ENCODE assay signal across 15 mouse cellular contexts in the genomic region with DNA sequence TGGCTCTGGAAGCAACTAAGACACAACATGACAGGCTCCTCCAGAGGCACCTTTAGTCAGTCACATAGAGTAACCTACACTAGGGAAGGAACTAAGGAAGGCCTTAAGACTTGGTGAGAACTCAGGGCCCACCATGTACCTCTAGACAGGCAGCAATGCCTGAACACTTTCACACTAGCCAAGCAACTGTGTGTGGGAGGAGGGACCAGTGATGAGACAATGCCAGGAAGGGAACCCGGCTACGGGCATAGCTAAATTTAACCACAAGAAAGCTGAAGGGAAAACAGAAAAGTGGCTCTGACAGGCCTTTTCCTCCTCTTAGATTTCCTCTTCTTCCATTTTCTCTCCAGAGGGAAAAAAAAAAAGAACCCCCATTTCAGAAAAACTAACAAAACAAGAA. TPM values are rescaled to one million over a fixed set of nuclear protein-coding genes. Genes with fewer than 3 reads are reported as not detected.
A peak's percentile ranks its signal among the peaks of the same experiment; 100 is the strongest.
DNase-seq lines count a peak whose midpoint lies in the region; ATAC-seq lines count a peak whose summit lies in the region.
"Had no signal": no experiment of that assay in that cellular context is flagged by ENCODE, and none has a peak within 500 bp of the region (broad histone marks: within the 10 kb centered on the region; RNA-seq: fewer than 3 reads in every experiment).

No protein-coding gene starts in this region.

- DNase-seq in kidney, adult 11 months, result no peak
- peak; percentile 10 for DNase-seq in midbrain, embryonic 11.5 days (ENCODE audit: low spot score, missing footprints)
- peak; percentile 5 for DNase-seq in lung, postnatal 14 days
- DNase-seq: right cerebral cortex, postnatal 4 days had no signal

- ATAC-seq in kidney, embryonic 16.5 days (ENCODE audit: low FRiP score, low TSS enrichment), result 0 out of 2 replicates have a peak, but pooled peaks have one; percentile 49
- no peak for ATAC-seq in midbrain, embryonic 11.5 days (ENCODE audit: low FRiP score)
- no peak for ATAC-seq in midbrain, embryonic 13.5 days
- ATAC-seq in heart, embryonic 14.5 days (ENCODE audit: insufficient number of reproducible peaks, insufficient read depth, low FRiP score, low read depth), result no peak
- no peak for ATAC-seq in megakaryocyte, adult 5-6 weeks (ENCODE audit: poor library complexity, severe bottlenecking)
- no peak for ATAC-seq in monocyte, adult 5-6 weeks (replicated peaks; ENCODE audit: insufficient number of reproducible peaks, low FRiP score, low TSS enrichment, poor library complexity, severe bottlenecking)

- WGBS in kidney, embryonic 16.5 days, result 59% methylated on average over 2 of the region's 2 CpGs
- WGBS in midbrain, embryonic 11.5 days, result 86% methylated on average over 2 of the region's 2 CpGs
- WGBS in midbrain, embryonic 13.5 days, result 86% methylated on average over 2 of the region's 2 CpGs
- 5% methylated on average over 2 of the region's 2 CpGs for whole genome bisulfite sequencing in heart, embryonic 14.5 days

- H3K4me2 ChIP-seq in kidney, embryonic 16.5 days (replicated peaks; ENCODE audit: low read depth, low read length), result no peak overlapping the region
- H3K4me2 ChIP-seq in midbrain, embryonic 11.5 days, result no peak overlapping the region
- H3K4me2 ChIP-seq in midbrain, embryonic 13.5 days (replicated peaks), result no peak overlapping the region
- H3K4me2 ChIP-seq in heart, embryonic 14.5 days (ENCODE audit: low read length), result no peak overlapping the region
- H3K4me2 ChIP-seq: embryonic facial prominence, embryonic 12.5 days; forebrain, embryonic 12.5 days; limb, embryonic 15.5 days had no signal

- H3K27me3 ChIP-seq in kidney, embryonic 16.5 days (ENCODE audit: insufficient read depth, low read length), result no peaks in the 10 kb centered on the region
- H3K27me3 ChIP-seq in midbrain, embryonic 11.5 days (ENCODE audit: control insufficient read depth, insufficient read depth, low read length), result no peaks in the 10 kb centered on the region
- H3K27me3 ChIP-seq in midbrain, embryonic 13.5 days, result no peaks in the 10 kb centered on the region
- no peaks in the 10 kb centered on the region for H3K27me3 ChIP-seq in heart, embryonic 14.5 days (ENCODE audit: control insufficient read depth, insufficient read depth, low read length)
- H3K27me3 ChIP-seq: embryonic facial prominence, embryonic 12.5 days; forebrain, embryonic 12.5 days; limb, embryonic 15.5 days had no signal

- H3K4me1 ChIP-seq in kidney, embryonic 16.5 days (ENCODE audit: insufficient read depth, low read length), result peaks cover 3% of the 10 kb centered on the region
- H3K4me1 ChIP-seq in midbrain, embryonic 11.5 days (ENCODE audit: control insufficient read depth, insufficient read depth, low read length), result no peaks in the 10 kb centered on the region
- peaks cover 7% of the 10 kb centered on the region for H3K4me1 ChIP-seq in midbrain, embryonic 13.5 days (replicated peaks)
- peaks cover 9 to 10% of the 10 kb centered on the region in 2 experiments; a peak in 3 of 4 replicates for H3K4me1 ChIP-seq in heart, embryonic 14.5 days (ENCODE audit: control insufficient read depth in 2 of 2, insufficient read depth in 2 of 2, low read length in 2 of 2)

- H3K4me3 ChIP-seq in kidney, embryonic 16.5 days (ENCODE audit: low read length), result no peak overlapping the region
- no peak overlapping the region for H3K4me3 ChIP-seq in midbrain, embryonic 11.5 days (ENCODE audit: low read depth, low read length)
- H3K4me3 ChIP-seq in midbrain, embryonic 13.5 days (replicated peaks), result no peak overlapping the region
- no peak overlapping the region for H3K4me3 ChIP-seq in heart, embryonic 14.5 days (ENCODE audit: control insufficient read depth in 1 of 2, insufficient read depth in 1 of 2, low read depth in 1 of 2, low read length in 2 of 2)
- H3K4me3 ChIP-seq: embryonic facial prominence, embryonic 12.5 days; forebrain, embryonic 12.5 days; hindbrain, embryonic 10.5 days; limb, embryonic 15.5 days; myocyte had no signal

- no peaks in the 10 kb centered on the region for H3K36me3 ChIP-seq in kidney, embryonic 16.5 days (ENCODE audit: insufficient read depth, low read length)
- H3K36me3 ChIP-seq in midbrain, embryonic 11.5 days (ENCODE audit: control insufficient read depth, insufficient read depth, low read length), result no peaks in the 10 kb centered on the region
- no peaks in the 10 kb centered on the region for H3K36me3 ChIP-seq in midbrain, embryonic 13.5 days
- H3K36me3 ChIP-seq in heart, embryonic 14.5 days (ENCODE audit: control insufficient read depth, insufficient read depth, low read length), result no peaks in the 10 kb centered on the region
- H3K36me3 ChIP-seq: embryonic facial prominence, embryonic 12.5 days; forebrain, embryonic 12.5 days; hindbrain, embryonic 10.5 days; limb, embryonic 15.5 days had no signal

- peak overlapping the region; percentile 17; the same call in 1 of the 2 replicates for H3K27ac ChIP-seq in kidney, embryonic 16.5 days (ENCODE audit: low read length)
- H3K27ac ChIP-seq in midbrain, embryonic 11.5 days (ENCODE audit: low read depth, low read length), result no peak overlapping the region
- no peak overlapping the region for H3K27ac ChIP-seq in midbrain, embryonic 13.5 days
- peak overlapping the region; percentile 42 to 70; a peak in 3 of 4 replicates for H3K27ac ChIP-seq in heart, embryonic 14.5 days (replicated peaks in 1 of 2; ENCODE audit: control insufficient read depth in 1 of 2, insufficient read depth in 1 of 2, low read depth in 2 of 2, low read length in 2 of 2)
- H3K27ac ChIP-seq: embryonic facial prominence, embryonic 12.5 days; forebrain, embryonic 12.5 days; hindbrain, embryonic 10.5 days; limb, embryonic 15.5 days had no signal

- H3K9ac ChIP-seq in kidney, embryonic 16.5 days (replicated peaks; ENCODE audit: low read length), result no peak overlapping the region
- H3K9ac ChIP-seq in midbrain, embryonic 11.5 days (ENCODE audit: low read length), result no peak overlapping the region
- H3K9ac ChIP-seq in midbrain, embryonic 13.5 days (replicated peaks), result no peak overlapping the region
- no peak overlapping the region for H3K9ac ChIP-seq in heart, embryonic 14.5 days (ENCODE audit: low read length)
- H3K9ac ChIP-seq: embryonic facial prominence, embryonic 12.5 days; forebrain, embryonic 12.5 days; limb, embryonic 15.5 days had no signal

- H3K9me3 ChIP-seq in kidney, embryonic 16.5 days (ENCODE audit: low read length), result no peaks in the 10 kb centered on the region
- H3K9me3 ChIP-seq in midbrain, embryonic 11.5 days (ENCODE audit: control insufficient read depth, low read length), result no peaks in the 10 kb centered on the region
- no peaks in the 10 kb centered on the region for H3K9me3 ChIP-seq in midbrain, embryonic 13.5 days
- H3K9me3 ChIP-seq in heart, embryonic 14.5 days (ENCODE audit: control insufficient read depth, low read length), result no peaks in the 10 kb centered on the region
- H3K9me3 ChIP-seq: embryonic facial prominence, embryonic 12.5 days; forebrain, embryonic 12.5 days; hindbrain, embryonic 10.5 days; limb, embryonic 15.5 days had no signal

RNA-seq across cellular contexts. Expression of a gene that starts 6.6 kb away (rescaled TPM):
- 19.3 and 21.2 TPM in 2 replicates for polyA plus RNA-seq in kidney, embryonic 16.5 days (2015; fragmentation: Nextera tagmentation; extraction: Ambion mirVana)
- 13.6 and 14.8 TPM in 2 replicates for polyA plus RNA-seq in midbrain, embryonic 11.5 days (2014; fragmentation: Nextera tagmentation; extraction: Ambion mirVana)
- 43.4 and 44.3 TPM in 2 replicates for polyA plus RNA-seq in midbrain, embryonic 13.5 days (2015; fragmentation: Nextera tagmentation; extraction: Ambion mirVana)
- 8.0 and 8.9 TPM in 2 replicates for polyA plus RNA-seq in heart, embryonic 14.5 days (2014; fragmentation: Nextera tagmentation; extraction: Ambion mirVana)
- total RNA-seq in megakaryocyte, adult 5-6 weeks (2015), result not detected in 2 replicates
- 0.04 TPM in 1 of 2 replicates, not detected in the other for total RNA-seq in megakaryocyte, adult 5-6 weeks (2017)
- not detected in 3 replicates for total RNA-seq in monocyte, adult 5-6 weeks (2017)
- total RNA-seq: megakaryocyte-erythroid progenitor cell, adult 5-6 weeks had no signal
- polyA plus RNA-seq: myocyte had no signal

Comparison
In these comparisons a context has a peak if more than half of its experiments do, and no peak if none do; other contexts are left out.
1. H3K27ac ChIP-seq: peak in kidney, embryonic 16.5 days (single experiment) and heart, embryonic 14.5 days (2 of 2); none in midbrain, embryonic 11.5 days (single experiment) and midbrain, embryonic 13.5 days (single experiment).